Mouse (Mus musculus): ENCODE data around the gene Zan. TPM values are rescaled to one million over a fixed set of nuclear protein-coding genes. Genes with fewer than 3 reads are reported as not detected.
A peak's percentile ranks its signal among the peaks of the same experiment; 100 is the strongest.

Zan gene
- polyA plus RNA-seq, 1 experiment from 2014 or later: 0.06 TPM

DNA sequence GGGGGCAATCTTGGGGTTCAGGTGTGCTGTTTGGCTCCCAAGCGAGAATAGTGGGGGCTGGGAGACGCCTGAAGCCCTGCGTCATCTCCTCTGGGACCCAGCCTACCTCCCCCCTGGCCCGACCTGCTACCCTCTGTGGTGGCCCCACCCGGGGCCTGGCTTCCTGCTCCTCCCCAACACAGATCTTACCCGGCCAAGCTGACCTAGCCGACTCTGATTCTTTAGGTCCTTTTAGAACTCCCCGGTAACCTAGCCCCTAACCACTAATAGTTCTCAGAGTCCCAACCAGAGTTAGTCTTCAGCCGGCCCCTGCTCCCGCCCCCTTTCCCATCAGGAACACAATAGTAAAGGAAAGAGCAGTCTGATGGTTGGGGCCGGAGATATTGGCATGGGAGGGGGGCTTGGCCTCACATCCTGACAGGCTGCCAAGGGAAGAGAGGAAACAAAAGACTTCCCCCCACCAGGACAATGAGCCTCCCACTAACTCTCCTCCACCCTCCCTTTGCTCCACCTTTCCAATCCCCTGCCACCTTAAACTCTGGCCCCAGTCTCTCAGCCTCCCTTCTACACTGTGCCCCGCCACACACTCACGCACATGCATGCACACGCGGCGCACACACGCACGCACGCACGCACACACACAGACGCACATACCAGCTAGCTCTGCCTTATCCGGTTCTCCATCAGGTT is 137.4 kb downstream of the Zan start:
- WGBS: 11% methylated on average over 22 of the region's 22 CpGs
- H3K36me3 ChIP-seq (ENCODE audit: control insufficient read depth, insufficient read depth, low read length): no peaks in the 10 kb centered on the region
- peak overlapping the region; percentile 76 for H3K27ac ChIP-seq (ENCODE audit: low read depth, low read length)
- no peaks in the 10 kb centered on the region for H3K9me3 ChIP-seq (ENCODE audit: control insufficient read depth, low read length)
- H3K9ac ChIP-seq (ENCODE audit: low read depth, low read length): peak overlapping the region; percentile 64
- peak; percentile 43 for DNase-seq (ENCODE audit: low spot score)
- H3K4me1 ChIP-seq (replicated peaks; ENCODE audit: control insufficient read depth, insufficient read depth, low read length): peaks cover 6% of the 10 kb centered on the region
- peak overlapping the region; percentile 77 for H3K4me2 ChIP-seq (replicated peaks; ENCODE audit: low read depth, low read length)
- H3K4me3 ChIP-seq (ENCODE audit: low read depth, low read length): peak overlapping the region; percentile 36
- ATAC-seq (ENCODE audit: low FRiP score): peak; percentile 48
- no peaks in the 10 kb centered on the region for H3K27me3 ChIP-seq (ENCODE audit: control insufficient read depth, insufficient read depth, low read length)

DNA sequence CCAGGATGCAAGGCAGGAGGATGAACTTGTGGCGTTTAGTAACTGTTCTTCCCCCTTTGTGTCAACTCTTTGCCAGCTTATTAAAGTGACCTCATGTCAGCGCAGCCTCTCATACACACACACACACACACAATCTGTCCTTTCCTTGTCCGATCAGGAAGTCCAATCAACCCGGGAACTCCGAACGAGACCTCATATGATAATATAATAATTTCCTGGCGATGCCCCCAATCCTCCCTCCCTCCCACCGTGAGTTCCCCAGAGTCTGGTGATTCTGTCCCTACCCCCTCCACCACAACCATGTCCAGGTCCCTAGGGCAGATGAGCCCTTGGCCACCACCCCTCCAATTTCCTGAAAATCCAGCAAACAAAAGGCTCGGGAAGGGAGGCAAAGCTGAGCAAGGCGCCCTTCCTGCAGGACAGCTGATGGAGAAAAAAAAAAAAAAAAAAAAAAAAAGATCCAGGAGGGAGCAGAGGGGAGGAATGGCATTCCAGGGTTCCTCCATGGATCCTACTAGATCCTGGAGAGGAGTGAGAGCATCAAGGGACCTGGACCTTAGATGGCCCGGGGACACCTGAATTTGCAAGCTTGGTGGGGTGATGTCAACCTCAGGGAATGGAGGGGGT is 138.1 kb downstream of the Zan start:
- peak overlapping the region; percentile 36 for H3K4me3 ChIP-seq (ENCODE audit: low read depth, low read length)
- H3K4me2 ChIP-seq (replicated peaks; ENCODE audit: low read depth, low read length): peak overlapping the region; percentile 77
- peak; percentile 60 for DNase-seq (ENCODE audit: low spot score)
- H3K9me3 ChIP-seq (ENCODE audit: control insufficient read depth, low read length): no peaks in the 10 kb centered on the region
- H3K27me3 ChIP-seq (ENCODE audit: control insufficient read depth, insufficient read depth, low read length): no peaks in the 10 kb centered on the region
- no peaks in the 10 kb centered on the region for H3K36me3 ChIP-seq (ENCODE audit: control insufficient read depth, insufficient read depth, low read length)
- H3K27ac ChIP-seq (ENCODE audit: low read depth, low read length): peak overlapping the region; percentile 76
- peak overlapping the region; percentile 64 for H3K9ac ChIP-seq (ENCODE audit: low read depth, low read length)
- ATAC-seq (ENCODE audit: low FRiP score): peak; percentile 43; the same call in 1 of the 2 replicates
- H3K4me1 ChIP-seq (replicated peaks; ENCODE audit: control insufficient read depth, insufficient read depth, low read length): peaks cover 6% of the 10 kb centered on the region
- WGBS: 5% methylated on average over 11 of the region's 11 CpGs

DNA sequence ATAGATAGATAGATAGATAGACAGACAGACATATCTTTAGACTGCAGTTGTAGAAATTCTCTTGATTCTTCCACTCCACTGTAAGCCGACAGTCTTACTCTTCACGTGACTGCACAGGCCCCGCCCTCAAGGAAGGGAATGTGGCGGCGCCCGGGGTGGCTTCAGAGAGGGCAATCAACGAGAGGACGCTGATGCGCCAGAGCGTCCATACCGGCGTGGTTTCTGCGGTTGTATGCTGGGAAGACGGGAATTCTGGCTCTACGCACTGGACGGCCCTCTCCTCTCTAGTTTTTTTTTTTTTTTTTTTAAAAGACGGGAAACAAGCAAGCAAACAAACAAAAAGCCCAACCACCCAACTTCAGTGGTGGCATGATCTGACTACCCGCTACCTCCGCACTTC is 138.6 kb downstream of the Zan start:
- WGBS: under 1% methylated on average over 19 of the region's 19 CpGs
- peak; percentile 88 for DNase-seq (ENCODE audit: low spot score)
- Histone ChIP-seq H3K4me2 (replicated peaks; ENCODE audit: low read depth, low read length) (peak overlapping the region; percentile 77), H3K4me1 (replicated peaks; ENCODE audit: control insufficient read depth, insufficient read depth, low read length) (peaks cover 6% of the 10 kb centered on the region), H3K9ac (ENCODE audit: low read depth, low read length) (peak overlapping the region; percentile 64), H3K36me3 (ENCODE audit: control insufficient read depth, insufficient read depth, low read length) (no peaks in the 10 kb centered on the region), H3K4me3 (ENCODE audit: low read depth, low read length) (peak overlapping the region; percentile 36), H3K27ac (ENCODE audit: low read depth, low read length) (peak overlapping the region; percentile 76), H3K9me3 (ENCODE audit: control insufficient read depth, low read length) (no peaks in the 10 kb centered on the region), H3K27me3 (ENCODE audit: control insufficient read depth, insufficient read depth, low read length) (no peaks in the 10 kb centered on the region)
- peak; percentile 81 for ATAC-seq (ENCODE audit: low FRiP score)

DNA sequence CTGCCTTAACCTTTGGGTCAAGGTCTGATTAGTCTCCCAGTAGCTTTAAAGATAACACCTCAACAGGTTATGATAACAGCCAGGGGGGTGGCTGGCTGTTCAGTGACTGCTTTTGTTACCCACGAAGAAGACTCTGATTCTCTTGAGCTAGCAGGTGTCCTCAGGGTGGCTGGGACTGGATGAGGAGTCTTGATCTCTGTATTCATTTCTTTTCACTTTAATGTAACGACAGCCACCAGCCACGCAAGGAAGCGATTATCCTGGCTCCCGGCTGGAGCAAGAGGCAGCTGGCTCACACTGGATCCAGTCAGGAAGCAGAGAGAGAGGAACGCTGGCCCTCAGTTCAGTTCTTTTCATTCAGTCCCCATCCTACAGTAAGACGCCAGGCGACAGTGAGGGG is 139.7 kb downstream of the Zan start:
- Histone ChIP-seq H3K27ac (ENCODE audit: low read depth, low read length) (no peak overlapping the region), H3K9ac (ENCODE audit: low read depth, low read length) (no peak overlapping the region), H3K9me3 (ENCODE audit: control insufficient read depth, low read length) (no peaks in the 10 kb centered on the region), H3K4me3 (ENCODE audit: low read depth, low read length) (no peak overlapping the region), H3K4me1 (replicated peaks; ENCODE audit: control insufficient read depth, insufficient read depth, low read length) (peaks cover 6% of the 10 kb centered on the region), H3K4me2 (replicated peaks; ENCODE audit: low read depth, low read length) (no peak overlapping the region), H3K27me3 (ENCODE audit: control insufficient read depth, insufficient read depth, low read length) (no peaks in the 10 kb centered on the region), H3K36me3 (ENCODE audit: control insufficient read depth, insufficient read depth, low read length) (no peaks in the 10 kb centered on the region)
- WGBS: 60% methylated on average over 8 of the region's 8 CpGs
- DNase-seq (ENCODE audit: low spot score) (no peak), ATAC-seq (ENCODE audit: low FRiP score) (no peak)

DNA sequence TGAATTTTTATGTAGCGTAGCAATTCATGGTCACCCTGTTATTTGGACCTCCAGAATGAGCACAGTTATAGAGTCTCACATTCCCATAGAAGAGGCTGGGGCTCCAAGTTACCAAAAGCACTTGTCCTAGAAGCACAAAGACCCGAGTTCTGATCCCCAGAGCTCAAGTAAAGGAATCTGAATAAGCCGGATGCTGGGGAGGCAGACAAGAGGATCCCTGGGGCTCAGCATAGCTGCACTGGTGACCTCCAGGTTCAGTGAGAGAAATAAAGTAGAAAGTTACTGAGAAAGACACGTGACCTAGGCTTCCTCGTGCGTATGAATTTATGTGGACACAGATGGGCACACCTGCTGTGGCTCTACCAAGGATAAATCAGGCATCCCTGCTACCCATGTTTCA is 141.8 kb downstream of the Zan start:
- no peak overlapping the region for H3K9ac ChIP-seq (ENCODE audit: low read depth, low read length)
- WGBS: 67% methylated on average over 6 of the region's 6 CpGs
- H3K27ac ChIP-seq (ENCODE audit: low read depth, low read length): no peak overlapping the region
- DNase-seq (ENCODE audit: low spot score): no peak
- no peak for ATAC-seq (ENCODE audit: low FRiP score)
- peaks cover 6% of the 10 kb centered on the region for H3K4me1 ChIP-seq (replicated peaks; ENCODE audit: control insufficient read depth, insufficient read depth, low read length)
- H3K4me2 ChIP-seq (replicated peaks; ENCODE audit: low read depth, low read length): no peak overlapping the region
- H3K36me3 ChIP-seq (ENCODE audit: control insufficient read depth, insufficient read depth, low read length): no peaks in the 10 kb centered on the region
- H3K4me3 ChIP-seq (ENCODE audit: low read depth, low read length): no peak overlapping the region
- H3K27me3 ChIP-seq (ENCODE audit: control insufficient read depth, insufficient read depth, low read length): no peaks in the 10 kb centered on the region
- no peaks in the 10 kb centered on the region for H3K9me3 ChIP-seq (ENCODE audit: control insufficient read depth, low read length)

DNA sequence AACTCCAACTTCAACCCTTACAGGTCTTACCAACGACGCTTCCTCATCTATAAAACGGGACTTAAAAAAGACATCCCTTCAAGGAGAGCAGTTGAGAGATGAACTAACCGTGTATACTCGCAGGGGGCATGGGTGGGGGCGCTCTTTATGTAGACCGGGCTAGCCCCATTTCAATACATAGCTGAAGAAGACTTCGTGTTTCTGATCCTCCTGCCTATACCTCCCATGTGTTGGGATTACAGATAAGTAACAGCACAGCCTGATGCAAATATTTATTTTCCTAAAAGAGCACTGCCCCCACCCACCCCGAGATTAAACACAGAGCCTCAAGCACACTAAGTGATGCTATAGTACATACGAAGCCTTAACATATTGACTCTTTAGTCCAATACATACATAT is 142.5 kb downstream of the Zan start:
- H3K27ac ChIP-seq (ENCODE audit: low read depth, low read length): no peak overlapping the region
- DNase-seq (ENCODE audit: low spot score): no peak
- WGBS: 58% methylated on average over 10 of the region's 10 CpGs
- no peak for ATAC-seq (ENCODE audit: low FRiP score)
- H3K36me3 ChIP-seq (ENCODE audit: control insufficient read depth, insufficient read depth, low read length): no peaks in the 10 kb centered on the region
- no peaks in the 10 kb centered on the region for H3K9me3 ChIP-seq (ENCODE audit: control insufficient read depth, low read length)
- H3K4me3 ChIP-seq (ENCODE audit: low read depth, low read length): no peak overlapping the region
- H3K4me2 ChIP-seq (replicated peaks; ENCODE audit: low read depth, low read length): 0 out of 2 replicates have a peak overlapping the region, but pooled peaks have one; percentile 93
- H3K4me1 ChIP-seq (replicated peaks; ENCODE audit: control insufficient read depth, insufficient read depth, low read length): peaks cover 5% of the 10 kb centered on the region
- H3K9ac ChIP-seq (ENCODE audit: low read depth, low read length): no peak overlapping the region
- no peaks in the 10 kb centered on the region for H3K27me3 ChIP-seq (ENCODE audit: control insufficient read depth, insufficient read depth, low read length)

DNA sequence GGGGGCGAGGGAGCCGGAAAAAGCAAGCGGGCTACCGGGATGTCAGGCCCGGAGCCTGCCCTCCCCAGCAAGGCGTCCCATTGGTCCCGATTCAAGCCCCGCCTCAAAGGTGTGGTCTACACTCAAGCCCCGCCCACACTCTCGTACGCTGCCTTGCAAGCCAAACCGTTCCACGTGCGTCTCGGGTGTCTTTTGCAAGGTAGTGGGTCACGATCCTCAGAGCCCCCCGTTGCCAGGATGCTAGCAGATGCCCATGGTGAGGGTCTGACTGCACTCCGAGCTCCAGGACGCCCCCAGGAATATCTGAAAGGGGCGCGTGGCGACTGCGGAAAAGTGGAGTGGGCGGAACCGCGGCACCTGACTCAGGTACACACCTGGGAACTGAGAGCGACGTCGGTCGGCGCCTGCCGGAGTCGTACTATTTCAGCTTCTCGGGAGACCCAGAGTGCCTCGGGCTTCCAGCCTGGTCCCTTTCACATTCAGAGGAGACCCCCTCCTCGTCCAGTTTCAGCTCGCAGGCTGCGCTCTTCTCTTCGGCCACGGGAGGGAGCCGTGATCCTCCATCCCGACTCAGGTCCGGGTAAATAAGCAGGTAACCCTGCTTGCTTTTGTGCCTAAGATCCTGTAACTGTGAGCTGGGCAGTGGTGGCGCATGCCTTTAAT is 143.2 kb downstream of the Zan start, which contains the start of gene Slc12a9:
TSS of gene Slc12a9 (minus strand) at position 86 of the 663 bp plus-strand sequence.
- Histone ChIP-seq H3K9ac (ENCODE audit: low read depth, low read length) (peak within 1 kb of the TSS; percentile 71), H3K36me3 (ENCODE audit: control insufficient read depth, insufficient read depth, low read length) (no peaks in the 10 kb centered on the region), H3K4me3 (ENCODE audit: low read depth, low read length) (peak within 1 kb of the TSS; percentile 67), H3K4me1 (replicated peaks; ENCODE audit: control insufficient read depth, insufficient read depth, low read length) (no peaks in the 10 kb centered on the region), H3K27me3 (ENCODE audit: control insufficient read depth, insufficient read depth, low read length) (no peaks in the 10 kb centered on the region), H3K9me3 (ENCODE audit: control insufficient read depth, low read length) (no peaks in the 10 kb centered on the region), H3K4me2 (replicated peaks; ENCODE audit: low read depth, low read length) (peak within 1 kb of the TSS; percentile 93), H3K27ac (ENCODE audit: low read depth, low read length) (peak within 1 kb of the TSS; percentile 60)
- ATAC-seq (ENCODE audit: low FRiP score) (peak; percentile 92), DNase-seq (ENCODE audit: low spot score) (peak; percentile 97)
- under 1% methylated on average over 44 of the region's 44 CpGs for WGBS

DNA sequence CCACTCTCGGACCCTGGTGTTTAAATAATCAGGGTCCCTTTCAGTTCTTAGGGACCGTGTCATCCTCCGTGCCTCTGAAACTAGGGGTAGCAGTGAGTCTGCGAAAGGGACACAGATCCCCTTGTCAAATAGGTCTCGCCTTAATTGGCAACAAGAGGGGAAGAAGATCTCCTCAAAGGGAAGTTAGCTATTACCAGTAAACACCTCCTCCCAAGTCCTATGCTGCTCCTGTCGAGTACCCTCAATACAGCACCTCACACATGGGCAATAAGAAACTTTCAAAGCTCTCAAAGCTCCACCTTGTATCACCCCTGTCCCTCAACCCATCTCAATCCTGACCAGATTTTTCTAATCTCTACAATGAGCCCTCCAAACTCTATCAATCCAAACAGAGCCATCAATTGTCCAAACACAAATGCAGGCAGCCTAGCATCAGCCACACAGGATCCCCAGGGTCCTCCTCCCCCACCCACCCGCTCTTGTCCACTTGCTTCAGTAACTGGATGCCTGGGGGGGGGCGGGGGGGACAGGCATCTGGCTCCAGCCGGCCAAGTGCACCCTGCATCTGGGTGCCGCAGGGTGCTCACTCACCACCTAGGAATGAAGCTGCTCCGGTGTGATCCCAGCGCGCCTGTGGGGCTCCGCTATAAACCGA is 143.9 kb downstream of the Zan start:
- H3K4me2 ChIP-seq (replicated peaks; ENCODE audit: low read depth, low read length): peak overlapping the region; percentile 93
- H3K9ac ChIP-seq (ENCODE audit: low read depth, low read length): peak overlapping the region; percentile 71
- H3K9me3 ChIP-seq (ENCODE audit: control insufficient read depth, low read length): no peaks in the 10 kb centered on the region
- H3K36me3 ChIP-seq (ENCODE audit: control insufficient read depth, insufficient read depth, low read length): no peaks in the 10 kb centered on the region
- WGBS: 22% methylated on average over 15 of the region's 15 CpGs
- no peak for DNase-seq (ENCODE audit: low spot score)
- H3K4me3 ChIP-seq (ENCODE audit: low read depth, low read length): peak overlapping the region; percentile 67
- peak; percentile 58 for ATAC-seq (ENCODE audit: low FRiP score)
- no peaks in the 10 kb centered on the region for H3K4me1 ChIP-seq (replicated peaks; ENCODE audit: control insufficient read depth, insufficient read depth, low read length)
- peak overlapping the region; percentile 60 for H3K27ac ChIP-seq (ENCODE audit: low read depth, low read length)
- no peaks in the 10 kb centered on the region for H3K27me3 ChIP-seq (ENCODE audit: control insufficient read depth, insufficient read depth, low read length)
